Mouse (Mus musculus) heart, embryonic 16.5 days (tissue): ENCODE results near the gene Plagl2. TPM values are rescaled to one million over a fixed set of nuclear protein-coding genes. Genes with fewer than 3 reads are reported as not detected.

Experiments used
- ATAC-seq: fragments of 200-750 bp; cut with Nextera tagmentation; replicated peaks from 2 replicates; pipeline ENCODE4 v1.8.0; 2017; ENCODE audit warnings: moderate number of reproducible peaks; ENCODE audit not compliant: insufficient read depth, low FRiP score; ENCODE audit errors: extremely low read depth
- H3K27ac ChIP-seq: fragments of 300-500 bp; sonication (generic); 2 replicates; pipeline ENCODE4 v1.5.1; 2014; ENCODE audit warnings: mild to moderate bottlenecking, low read length, control low read depth, moderate library complexity
- H3K27me3 ChIP-seq: fragments of 300-500 bp; sonication (generic); 2 replicates; pipeline ENCODE4 v1.6.1; 2014; ENCODE audit warnings: low read length, mixed read lengths; ENCODE audit not compliant: control insufficient read depth, insufficient read depth
- H3K36me3 ChIP-seq: fragments of 300-500 bp; sonication (generic); 2 replicates; pipeline ENCODE4 v1.6.1; 2014; ENCODE audit not compliant: control insufficient read depth, insufficient read depth
- H3K4me1 ChIP-seq: fragments of 300-500 bp; sonication (generic); 2 replicates; pipeline ENCODE4 v1.6.1; 2014; ENCODE audit warnings: low read length, mixed read lengths; ENCODE audit not compliant: control insufficient read depth, insufficient read depth
- H3K4me2 ChIP-seq: fragments of 300-500 bp; sonication (generic); 2 replicates; pipeline ENCODE4 v1.6.1; 2014; ENCODE audit warnings: low read depth, mild to moderate bottlenecking, control low read depth, low read length
- H3K4me3 ChIP-seq: fragments of 300-500 bp; sonication (generic); 2 replicates; pipeline ENCODE4 v1.5.1; 2014; ENCODE audit warnings: mild to moderate bottlenecking, control low read depth, low read length
- H3K9ac ChIP-seq: fragments of 300-500 bp; sonication (generic); 2 replicates; pipeline ENCODE4 v1.6.1; 2014; ENCODE audit warnings: low read length, control low read depth
- H3K9me3 ChIP-seq: fragments of 300-500 bp; sonication (generic); replicated peaks from 2 replicates; pipeline ENCODE4 v1.6.1; 2016; ENCODE audit warnings: low read length; ENCODE audit not compliant: control insufficient read depth
- WGBS: fragments of 180-500 bp; shearing (Covaris S2); extraction: QIAGEN DNeasy Blood & Tissue Kit; methylation state at CpG from one replicate; pipeline ENCODE4 v1.1.7; 2014; 5-methylcytosine and 5-hydroxymethylcytosine counted together
- polyA plus RNA-seq: library from polyadenylated mRNA; unstranded; fragments of >200 nt; fragmentation: Nextera tagmentation; extraction: Ambion mirVana; gene quantifications from 2 replicates; pipeline ENCODE4 v1.2.1, GENCODE M21; 2015

Gene Plagl2
- polyA plus RNA-seq, 1 experiment from 2014 or later: 10.3 TPM

- Histone ChIP-seq H3K4me1 (peaks cover 2% of the 10 kb centered on the region), H3K36me3 (peaks cover 60% of the 10 kb centered on the region), H3K4me2 (no peak overlapping the region), H3K9me3 (no peaks in the 10 kb centered on the region), H3K9ac (no peak overlapping the region), H3K4me3 (no peak overlapping the region), H3K27ac (no peak overlapping the region), H3K27me3 (no peaks in the 10 kb centered on the region)
- WGBS: 63% methylated on average over 2 of the region's 2 CpGs
- no peak for ATAC-seq
These were observed 50.0 kb downstream of the Plagl2 start for GRCm38 (mm10) chr2:153191242-153191641.

- H3K27me3 ChIP-seq: no peaks in the 10 kb centered on the region
- H3K36me3 ChIP-seq: peaks cover 54% of the 10 kb centered on the region
- no peak overlapping the region for H3K9ac ChIP-seq
- H3K4me2 ChIP-seq: no peak overlapping the region
- no peak for ATAC-seq
- no peak overlapping the region for H3K27ac ChIP-seq
- WGBS: 65% methylated on average over 2 of the region's 2 CpGs
- H3K4me3 ChIP-seq: no peak overlapping the region
- peaks cover 12% of the 10 kb centered on the region for H3K4me1 ChIP-seq
- H3K9me3 ChIP-seq: no peaks in the 10 kb centered on the region
These were observed 53.4 kb downstream of the Plagl2 start for GRCm38 (mm10) chr2:153187848-153188247.

GRCm38 (mm10) chr2:153186176-153186591 lies 55.0 kb downstream of the Plagl2 start:
- Histone ChIP-seq H3K36me3 (peaks cover 46% of the 10 kb centered on the region), H3K9me3 (no peaks in the 10 kb centered on the region), H3K27me3 (no peaks in the 10 kb centered on the region), H3K9ac (no peak overlapping the region), H3K27ac (peak overlapping the region; percentile 24; the same call in 1 of the 2 replicates), H3K4me2 (no peak overlapping the region), H3K4me3 (no peak overlapping the region), H3K4me1 (peaks cover 12% of the 10 kb centered on the region)
- 33% methylated on average over 2 of the region's 2 CpGs for WGBS
- peak; percentile 70 for ATAC-seq

GRCm38 (mm10) chr2:153179961-153180360 lies 61.3 kb downstream of the Plagl2 start:
- 74% methylated on average over 3 of the region's 3 CpGs for WGBS
- Histone ChIP-seq H3K4me2 (no peak overlapping the region), H3K27ac (no peak overlapping the region), H3K9me3 (no peaks in the 10 kb centered on the region), H3K36me3 (peaks cover 24% of the 10 kb centered on the region), H3K27me3 (no peaks in the 10 kb centered on the region), H3K4me1 (peaks cover 4% of the 10 kb centered on the region; the same call in 1 of the 2 replicates), H3K4me3 (no peak overlapping the region), H3K9ac (no peak overlapping the region)
- no peak for ATAC-seq

GRCm38 (mm10) chr2:153179126-153179860 lies 61.9 kb downstream of the Plagl2 start:
- H3K27me3 ChIP-seq: no peaks in the 10 kb centered on the region
- H3K9ac ChIP-seq: no peak overlapping the region
- no peak overlapping the region for H3K27ac ChIP-seq
- no peak overlapping the region for H3K4me3 ChIP-seq
- ATAC-seq: no peak
- H3K4me1 ChIP-seq: peaks cover 4% of the 10 kb centered on the region; the same call in 1 of the 2 replicates
- H3K9me3 ChIP-seq: no peaks in the 10 kb centered on the region; the same call in 1 of the 2 replicates
- peaks cover 23% of the 10 kb centered on the region for H3K36me3 ChIP-seq
- WGBS: 77% methylated on average over 10 of the region's 10 CpGs
- H3K4me2 ChIP-seq: no peak overlapping the region

Other genes with a start within 250 kb of the Plagl2 start
- 132 and 146 TPM in 2 replicates for gene Pdrg1, start 226.0 kb downstream of the Plagl2 start, polyA plus RNA-seq
- gene Xkr7, start 209.6 kb downstream of the Plagl2 start, polyA plus RNA-seq: not detected in 2 replicates
- gene Ccm2l, start 175.5 kb downstream of the Plagl2 start, polyA plus RNA-seq: 3.0 and 4.8 TPM in 2 replicates
- 2.9 and 3.1 TPM in 2 replicates for gene Hck, start 133.0 kb downstream of the Plagl2 start, polyA plus RNA-seq
- gene Tm9sf4, start 80.1 kb downstream of the Plagl2 start, polyA plus RNA-seq: 63.0 and 65.4 TPM in 2 replicates
- gene Tspyl3, start 16.0 kb downstream of the Plagl2 start, polyA plus RNA-seq: 6.5 and 7.5 TPM in 2 replicates
- 3.7 and 4.0 TPM in 2 replicates for gene Pofut1, start 107 bp upstream of the Plagl2 start, polyA plus RNA-seq
- gene Kif3b, start 50.0 kb upstream of the Plagl2 start, polyA plus RNA-seq: 5.4 and 6.2 TPM in 2 replicates
- 7.4 and 8.7 TPM in 2 replicates for gene Asxl1, start 104.4 kb upstream of the Plagl2 start, polyA plus RNA-seq